Mouse (Mus musculus) myocyte (in vitro differentiated cells): ENCODE data around the gene Bahcc1. TPM values are rescaled to one million over a fixed set of nuclear protein-coding genes. Genes with fewer than 3 reads are reported as not detected.

ENCODE experiments used
- H3K27me3 ChIP-seq: one replicate; pipeline ENCODE4 v1.6.1; 2011; ENCODE audit not compliant: control insufficient read depth, insufficient read depth, insufficient read length
- H3K36me3 ChIP-seq: one replicate; pipeline ENCODE4 v1.6.1; 2011; ENCODE audit not compliant: control insufficient read depth, insufficient read depth
- H3K4me2 ChIP-seq: one replicate; pipeline ENCODE4 v1.6.1; 2011; ENCODE audit warnings: low read depth, control low read depth
- H3K4me3 ChIP-seq: one replicate; pipeline ENCODE4 v1.5.1; 2011; ENCODE audit warnings: mild to moderate bottlenecking, control low read depth, moderate library complexity
- H3K79me2 ChIP-seq: one replicate; pipeline ENCODE4 v1.6.1; 2011; ENCODE audit not compliant: control insufficient read depth, insufficient read depth
- H3ac ChIP-seq: one replicate; pipeline ENCODE4 v1.6.1; 2011; ENCODE audit not compliant: control insufficient read depth, insufficient read length
- CEBPB ChIP-seq: IDR thresholded peaks from 2 replicates; pipeline ENCODE4 v1.6.1; 2011; ENCODE audit warnings: mild to moderate bottlenecking, moderate library complexity; ENCODE audit not compliant: poor library complexity, insufficient read depth, severe bottlenecking
- E2F4 ChIP-seq: IDR thresholded peaks from one replicate; pipeline ENCODE4 v1.6.1; 2011; ENCODE audit warnings: mild to moderate bottlenecking, control low read depth, moderate library complexity; ENCODE audit not compliant: insufficient read depth
- MYOD1 ChIP-seq, 3 experiments: IDR thresholded peaks; one replicate each; pipeline ENCODE4 v1.6.1; 2011; ENCODE audit warnings: control low read depth in 2 of 3, low read depth in 2 of 3, mild to moderate bottlenecking in 2 of 3, moderate library complexity in 1 of 3; ENCODE audit not compliant: insufficient read length in 2 of 3, control insufficient read depth in 1 of 3
- MYOG ChIP-seq, 3 experiments: IDR thresholded peaks; one replicate each; pipeline ENCODE4 v1.6.1; 2011; ENCODE audit warnings: control low read depth in 2 of 3, low read depth in 2 of 3, mild to moderate bottlenecking in 2 of 3; ENCODE audit not compliant: insufficient read length in 2 of 3, control insufficient read depth in 1 of 3, insufficient read depth in 1 of 3
- POLR2A ChIP-seq: IDR thresholded peaks from one replicate; pipeline ENCODE4 v1.6.1; 2011; ENCODE audit warnings: low read depth, mild to moderate bottlenecking, control low read depth, moderate library complexity; ENCODE audit not compliant: insufficient read length
- POLR2AphosphoS2 ChIP-seq: IDR thresholded peaks from one replicate; pipeline ENCODE4 v1.6.1; 2011; ENCODE audit warnings: low read depth, control low read depth; ENCODE audit not compliant: insufficient read length
- REST ChIP-seq: IDR thresholded peaks from one replicate; pipeline ENCODE4 v1.6.1; 2011; ENCODE audit warnings: mild to moderate bottlenecking, control low read depth, moderate library complexity; ENCODE audit not compliant: insufficient read depth, insufficient read length
- SRF ChIP-seq: IDR thresholded peaks from one replicate; pipeline ENCODE4 v1.6.1; 2011; ENCODE audit warnings: low read depth; ENCODE audit not compliant: control insufficient read depth, insufficient read length
- TCF12 ChIP-seq: IDR thresholded peaks from one replicate; pipeline ENCODE4 v1.6.1; 2011; ENCODE audit warnings: mild to moderate bottlenecking, control low read depth; ENCODE audit not compliant: poor library complexity, insufficient read depth, severe bottlenecking
- TCF3 ChIP-seq: IDR thresholded peaks from one replicate; pipeline ENCODE4 v1.6.1; 2011; ENCODE audit warnings: low read depth, control low read depth; ENCODE audit not compliant: insufficient read length
- USF1 ChIP-seq: IDR thresholded peaks from one replicate; pipeline ENCODE4 v1.6.1; 2011; ENCODE audit warnings: low read depth, mild to moderate bottlenecking, control low read depth, moderate library complexity
- polyA plus RNA-seq: library from polyadenylated mRNA; unstranded; fragments of >200 nt; fragmentation: generic; extraction: Trizol; gene quantifications from one replicate; pipeline ENCODE4 v1.2.1, GENCODE M21; 2012; ENCODE audit warnings: missing spikeins

The Bahcc1 gene
- polyA plus RNA-seq, 1 experiment: 6.3 TPM

DNA sequence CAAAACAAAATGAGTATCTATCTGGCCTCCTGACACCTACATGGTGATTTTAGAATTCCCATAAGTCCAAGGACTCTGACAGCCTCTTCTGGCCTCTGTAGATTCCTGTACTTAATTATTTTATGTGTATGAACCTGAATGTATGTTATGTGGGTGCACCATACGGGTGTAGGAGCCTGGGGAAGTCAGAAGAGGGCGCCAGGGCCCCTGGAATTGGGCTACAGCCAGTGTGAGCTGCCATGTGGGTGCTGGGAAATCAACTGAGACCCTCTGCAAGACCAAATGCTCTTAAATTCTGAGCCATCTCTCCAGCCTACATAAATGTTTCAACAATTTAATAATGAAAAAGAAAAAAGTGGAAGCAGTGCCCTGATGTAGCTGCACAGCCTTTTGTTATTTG lies 104.7 kb downstream of the Bahcc1 start:
- Histone ChIP-seq H3ac (no peak overlapping the region), H3K27me3 (no peaks in the 10 kb centered on the region), H3K36me3 (no peaks in the 10 kb centered on the region), H3K79me2 (no peaks in the 10 kb centered on the region), H3K4me2 (no peak overlapping the region), H3K4me3 (no peak overlapping the region)
- TF ChIP-seq MYOD1 (IDR thresholded peaks at IDR 0.05; ENCODE audit: control insufficient read depth in 1 of 3, insufficient read length in 2 of 3, low read depth in 2 of 3) (no peak), POLR2A (no peak), REST (no peak), USF1 (no peak), TCF3 (no peak), E2F4 (no peak), SRF (no peak), CEBPB (no peak), POLR2AphosphoS2 (no peak)

DNA sequence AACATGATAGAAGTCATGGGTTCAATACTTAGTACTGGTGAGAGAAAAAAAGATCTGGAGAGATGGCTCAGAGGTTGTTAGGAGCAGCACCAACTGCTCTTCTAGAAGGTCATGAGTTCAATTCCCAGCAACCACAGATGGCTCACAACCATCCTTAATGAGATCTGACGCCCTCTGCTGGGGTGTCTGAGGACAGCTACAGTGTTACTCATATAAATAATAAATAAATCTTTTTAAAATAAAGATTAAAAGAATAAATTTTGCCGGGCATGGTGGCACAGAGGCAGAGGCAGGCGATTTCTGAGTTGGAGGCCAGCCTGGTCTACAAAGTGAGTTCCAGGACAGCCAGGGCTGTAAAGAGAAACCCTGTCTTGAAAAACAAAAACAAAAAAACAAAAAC lies 106.0 kb downstream of the Bahcc1 start:
- Histone ChIP-seq H3K36me3 (no peaks in the 10 kb centered on the region), H3K27me3 (no peaks in the 10 kb centered on the region), H3K4me2 (no peak overlapping the region), H3K4me3 (no peak overlapping the region), H3K79me2 (no peaks in the 10 kb centered on the region), H3ac (no peak overlapping the region)
- TF ChIP-seq MYOG (IDR thresholded peaks at IDR 0.05; ENCODE audit: control insufficient read depth in 1 of 3, insufficient read depth in 1 of 3, insufficient read length in 2 of 3, low read depth in 2 of 3): no peak
- TF ChIP-seq SRF: no peak

GRCm38 (mm10) chr11:120339978-120340513 lies 107.3 kb downstream of the Bahcc1 start:
- Histone ChIP-seq H3K4me3 (no peak overlapping the region), H3ac (no peak overlapping the region), H3K4me2 (no peak overlapping the region), H3K27me3 (no peaks in the 10 kb centered on the region), H3K36me3 (peaks cover 2% of the 10 kb centered on the region), H3K79me2 (peaks cover under 1% of the 10 kb centered on the region)
- TF ChIP-seq REST (no peak), TCF3 (no peak), CEBPB (no peak), SRF (no peak)

- TF ChIP-seq POLR2A (no peak), SRF (no peak), MYOD1 (IDR thresholded peaks at IDR 0.05; ENCODE audit: control insufficient read depth in 1 of 3, insufficient read length in 2 of 3, low read depth in 2 of 3) (no peak), TCF3 (no peak), TCF12 (no peak)
- Histone ChIP-seq H3ac (no peak overlapping the region), H3K4me3 (no peak overlapping the region), H3K27me3 (no peaks in the 10 kb centered on the region), H3K79me2 (peaks cover 8% of the 10 kb centered on the region), H3K36me3 (peaks cover 10% of the 10 kb centered on the region), H3K4me2 (no peak overlapping the region)
Observed at GRCm38 (mm10) chr11:120341661-120342060, 108.9 kb downstream of the Bahcc1 start.

Other genes with a start within 250 kb of the Bahcc1 start
- gene Aatk, start 185.8 kb upstream of the Bahcc1 start, polyA plus RNA-seq: 0.26 TPM
- 12.2 TPM for gene Cep131, start 146.1 kb upstream of the Bahcc1 start, polyA plus RNA-seq
- gene Tepsin, start 134.2 kb upstream of the Bahcc1 start, polyA plus RNA-seq: 10.3 TPM
- 56.7 TPM for gene Ndufaf8, start 134.0 kb upstream of the Bahcc1 start, polyA plus RNA-seq
- 97.9 TPM for gene Slc38a10, start 81.6 kb upstream of the Bahcc1 start, polyA plus RNA-seq
- 2,358 TPM for gene Actg1, start 115.6 kb downstream of the Bahcc1 start, polyA plus RNA-seq
- gene Fscn2, start 128.6 kb downstream of the Bahcc1 start, polyA plus RNA-seq: 1.1 TPM
- 12.3 TPM for gene Faap100, start 145.8 kb downstream of the Bahcc1 start, polyA plus RNA-seq
- gene Nploc4, start 204.8 kb downstream of the Bahcc1 start, polyA plus RNA-seq: 61.8 TPM
- not detected for gene Tspan10, start 209.7 kb downstream of the Bahcc1 start, polyA plus RNA-seq
- gene Pde6g, start 220.6 kb downstream of the Bahcc1 start, polyA plus RNA-seq: 0.18 TPM
- gene Oxld1, start 225.1 kb downstream of the Bahcc1 start, polyA plus RNA-seq: 17.4 TPM
- gene Ccdc137, start 225.2 kb downstream of the Bahcc1 start, polyA plus RNA-seq: 11.4 TPM
- gene Arl16, start 234.7 kb downstream of the Bahcc1 start, polyA plus RNA-seq: 15.6 TPM